Mouse (Mus musculus) kidney, embryonic 14.5 days (tissue): Measurements from ENCODE around the gene Fam198a. TPM values are rescaled to one million over a fixed set of nuclear protein-coding genes. Genes with fewer than 3 reads are reported as not detected.
A peak's percentile ranks its signal among the peaks of the same experiment; 100 is the strongest.
"Not testable (repeated sequence)": the region's sequence is repeated elsewhere in the genome, so short reads cannot be mapped to it uniquely, and the experiment has no call there.

Experiments used
- ATAC-seq: fragments of 200-750 bp; cut with Nextera tagmentation; 2 replicates; pipeline ENCODE4 v1.8.0; 2017; ENCODE audit warnings: moderate number of reproducible peaks, mild to moderate bottlenecking, moderate TSS enrichment, moderate library complexity; ENCODE audit not compliant: low FRiP score, low TSS enrichment
- H3K27ac ChIP-seq: fragments of 300-500 bp; sonication (generic); 2 replicates; pipeline ENCODE4 v1.5.1; 2014; ENCODE audit warnings: low read depth, mild to moderate bottlenecking, low read length, moderate library complexity, mixed read lengths
- H3K27me3 ChIP-seq: fragments of 300-500 bp; sonication (generic); 2 replicates; pipeline ENCODE4 v1.6.1; 2014; ENCODE audit warnings: mild to moderate bottlenecking, low read length; ENCODE audit not compliant: control insufficient read depth, insufficient read depth
- H3K36me3 ChIP-seq: fragments of 300-500 bp; sonication (generic); 2 replicates; pipeline ENCODE4 v1.6.1; 2014; ENCODE audit warnings: low read length, mixed read lengths; ENCODE audit not compliant: control insufficient read depth, insufficient read depth
- H3K4me1 ChIP-seq: fragments of 300-500 bp; sonication (generic); 2 replicates; pipeline ENCODE4 v1.6.1; 2014; ENCODE audit warnings: low read length, mixed read lengths; ENCODE audit not compliant: control insufficient read depth, insufficient read depth
- H3K4me2 ChIP-seq: fragments of 300-500 bp; sonication (generic); replicated peaks from 2 replicates; pipeline ENCODE4 v1.6.1; 2014; ENCODE audit warnings: low read depth, mild to moderate bottlenecking, low read length
- H3K4me3 ChIP-seq: fragments of 300-500 bp; sonication (generic); 2 replicates; pipeline ENCODE4 v1.5.1; 2014; ENCODE audit warnings: mild to moderate bottlenecking, low read length
- H3K9ac ChIP-seq: fragments of 300-500 bp; sonication (generic); 2 replicates; pipeline ENCODE4 v1.6.1; 2014; ENCODE audit warnings: low read depth, mild to moderate bottlenecking, low read length, moderate library complexity
- H3K9me3 ChIP-seq: fragments of 300-500 bp; sonication (generic); 2 replicates; pipeline ENCODE4 v1.6.1; 2016; ENCODE audit warnings: low read length; ENCODE audit not compliant: control insufficient read depth
- WGBS: fragments of 180-500 bp; shearing (Covaris S2); extraction: QIAGEN DNeasy Blood & Tissue Kit; methylation state at CpG from one replicate; pipeline ENCODE4 v1.1.7; 2014; 5-methylcytosine and 5-hydroxymethylcytosine counted together
- polyA plus RNA-seq: library from polyadenylated mRNA; unstranded; fragments of >200 nt; fragmentation: Nextera tagmentation; extraction: Ambion mirVana; gene quantifications from 2 replicates; pipeline ENCODE4 v1.2.1, GENCODE M21; 2014

Fam198a gene
- polyA plus RNA-seq, 1 experiment from 2014 or later = 1.0 TPM

DNA sequence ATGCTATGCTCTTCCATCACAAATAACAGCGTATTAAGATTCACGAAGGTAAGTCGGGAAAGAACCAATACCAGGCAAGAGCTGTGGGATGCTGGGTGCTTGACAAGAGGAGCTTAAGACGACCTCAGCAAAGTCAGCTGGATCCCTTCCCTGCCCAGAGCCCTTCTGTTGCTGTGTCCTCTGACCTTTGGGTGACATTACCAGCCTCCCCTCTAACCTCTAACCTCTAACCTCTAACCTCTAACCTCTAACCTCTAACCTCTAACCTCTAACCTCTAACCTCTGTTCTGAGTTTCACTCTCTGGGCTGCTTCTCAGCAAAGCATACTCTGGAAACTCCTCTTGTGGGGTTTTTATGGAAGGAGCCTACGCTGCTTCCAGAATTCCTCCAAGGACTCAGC lies 67.3 kb downstream of the Fam198a start:
- no peak overlapping the region for H3K4me2 ChIP-seq
- ATAC-seq = no peak
- no peaks in the 10 kb centered on the region for H3K4me1 ChIP-seq
- no peak overlapping the region for H3K27ac ChIP-seq
- H3K9me3 ChIP-seq = no peaks in the 10 kb centered on the region
- H3K9ac ChIP-seq = no peak overlapping the region
- no peak overlapping the region for H3K4me3 ChIP-seq
- 76% methylated on average over 5 of the region's 5 CpGs for WGBS
- H3K36me3 ChIP-seq = no peaks in the 10 kb centered on the region
- no peaks in the 10 kb centered on the region for H3K27me3 ChIP-seq

DNA sequence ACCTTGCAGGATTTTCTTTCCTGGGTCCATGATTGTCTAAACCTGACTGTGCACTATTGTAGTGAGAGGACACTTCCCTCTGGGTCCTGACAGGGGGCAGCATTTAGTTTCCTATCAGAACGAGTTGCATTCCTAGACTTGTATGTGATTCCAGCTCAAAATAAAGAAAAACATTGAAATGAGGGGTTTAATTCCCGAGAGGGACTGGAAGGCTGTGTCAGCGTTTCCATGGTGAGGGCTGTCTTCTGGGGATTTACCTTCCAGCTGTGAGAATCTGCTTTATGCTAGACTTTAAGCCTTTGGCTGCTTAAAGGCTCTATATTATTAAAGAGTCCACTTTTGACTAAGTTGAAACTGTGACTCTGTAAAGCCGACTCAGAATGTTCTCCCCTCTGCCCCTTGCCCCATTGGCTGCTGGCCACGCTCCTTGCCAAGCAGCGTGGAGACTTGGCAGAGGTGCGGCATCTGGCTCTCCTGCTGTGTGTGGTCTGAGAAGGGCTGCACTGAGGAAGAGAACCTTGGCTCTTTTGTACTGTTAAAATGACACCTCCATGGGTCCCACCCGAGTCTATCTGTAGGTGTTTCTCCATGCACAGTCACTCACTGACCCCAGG lies 68.1 kb downstream of the Fam198a start:
- Histone ChIP-seq H3K4me3 (no peak overlapping the region), H3K4me2 (no peak overlapping the region), H3K27me3 (no peaks in the 10 kb centered on the region), H3K9me3 (no peaks in the 10 kb centered on the region), H3K36me3 (no peaks in the 10 kb centered on the region), H3K4me1 (no peaks in the 10 kb centered on the region), H3K27ac (no peak overlapping the region), H3K9ac (no peak overlapping the region)
- ATAC-seq = peak; percentile 65; the same call in 1 of the 2 replicates
- 23% methylated on average over 8 of the region's 8 CpGs for WGBS

DNA sequence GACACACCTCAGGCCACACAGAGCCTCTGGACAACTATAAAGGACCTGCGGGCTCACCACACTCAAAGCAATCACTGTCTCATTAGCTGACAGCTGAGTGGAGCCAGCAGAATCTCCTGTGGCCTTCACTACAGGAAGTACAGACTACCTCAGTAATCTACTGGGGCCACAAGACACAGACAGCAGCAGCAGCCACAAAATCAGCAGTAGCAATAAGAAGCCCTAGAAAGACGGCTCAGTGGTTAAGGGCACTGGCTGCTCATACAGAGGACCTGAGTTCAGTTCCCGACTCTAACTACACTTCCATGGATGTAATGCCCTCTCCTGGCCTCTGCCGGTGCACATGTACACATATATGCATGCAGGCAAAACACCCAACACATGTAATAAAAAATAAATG lies 69.5 kb downstream of the Fam198a start:
- no peaks in the 10 kb centered on the region for H3K27me3 ChIP-seq
- no peak overlapping the region for H3K9ac ChIP-seq
- H3K27ac ChIP-seq = no peak overlapping the region
- ATAC-seq = no peak
- no peak overlapping the region for H3K4me2 ChIP-seq
- no peaks in the 10 kb centered on the region for H3K36me3 ChIP-seq
- H3K4me3 ChIP-seq = no peak overlapping the region
- no peaks in the 10 kb centered on the region for H3K9me3 ChIP-seq
- H3K4me1 ChIP-seq = no peaks in the 10 kb centered on the region
- WGBS = 91% methylated on average over 4 of the region's 4 CpGs

- H3K27me3 ChIP-seq, H3K9ac ChIP-seq, H3K4me1 ChIP-seq, H3K4me2 ChIP-seq, H3K9me3 ChIP-seq, H3K27ac ChIP-seq, ATAC-seq, H3K36me3 ChIP-seq, H3K4me3 ChIP-seq: not testable (repeated sequence)
- WGBS = 90% methylated on average over 4 of the region's 4 CpGs
Observed at GRCm38 (mm10) chr9:122021171-122021570, 70.4 kb downstream of the Fam198a start.

DNA sequence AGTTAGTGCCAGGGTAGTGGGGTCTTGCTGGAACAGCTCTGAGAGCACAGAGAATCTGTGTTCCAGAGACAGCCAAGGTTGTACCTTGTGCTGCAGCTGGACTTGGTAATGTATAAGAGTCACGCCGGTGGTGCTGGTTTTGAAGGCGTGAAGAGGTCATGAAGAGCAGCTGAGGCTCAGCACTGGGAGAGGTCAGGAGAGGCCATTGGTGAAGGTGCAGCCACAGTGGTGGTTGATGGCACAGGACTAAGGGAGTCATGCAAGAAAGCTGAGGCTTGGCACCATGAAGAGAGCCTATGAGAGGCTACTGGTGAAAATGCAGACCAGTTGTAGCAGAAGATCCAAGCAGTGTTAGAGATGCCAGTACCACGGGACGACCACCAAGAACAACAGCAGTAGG lies 70.8 kb downstream of the Fam198a start:
- H3K27me3 ChIP-seq = no peaks in the 10 kb centered on the region
- H3K4me1 ChIP-seq = 0 out of 2 replicates have a peak, but pooled peaks cover 5% of the 10 kb centered on the region
- no peak overlapping the region for H3K4me3 ChIP-seq
- no peak overlapping the region for H3K4me2 ChIP-seq
- no peak overlapping the region for H3K9ac ChIP-seq
- no peak for ATAC-seq
- no peak overlapping the region for H3K27ac ChIP-seq
- WGBS = 90% methylated on average over 5 of the region's 5 CpGs
- H3K36me3 ChIP-seq = no peaks in the 10 kb centered on the region
- no peaks in the 10 kb centered on the region for H3K9me3 ChIP-seq

DNA sequence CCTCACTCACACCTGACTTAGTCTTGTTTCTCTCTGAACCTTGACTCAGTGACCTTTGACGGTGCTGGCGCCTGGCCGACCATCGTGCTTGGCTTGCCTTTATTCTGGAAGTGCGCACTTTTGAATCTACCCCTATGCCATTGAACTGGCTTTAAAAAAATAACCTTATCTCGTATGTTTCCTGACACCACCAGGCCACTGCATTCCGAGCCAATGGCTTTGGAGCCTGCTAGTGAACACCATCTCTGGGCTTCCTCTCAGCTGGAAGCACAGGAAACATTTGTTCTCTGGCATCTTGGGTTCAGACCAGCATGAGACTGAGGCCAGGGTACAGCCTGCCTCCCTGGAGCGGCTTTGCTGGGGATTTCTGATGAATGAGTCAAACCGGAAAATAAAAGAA lies 72.0 kb downstream of the Fam198a start:
- no peak overlapping the region for H3K4me2 ChIP-seq
- H3K4me3 ChIP-seq = no peak overlapping the region
- no peaks in the 10 kb centered on the region for H3K27me3 ChIP-seq
- H3K36me3 ChIP-seq = no peaks in the 10 kb centered on the region
- H3K9me3 ChIP-seq = no peaks in the 10 kb centered on the region
- H3K4me1 ChIP-seq = 0 out of 2 replicates have a peak, but pooled peaks cover 5% of the 10 kb centered on the region
- ATAC-seq = no peak
- 68% methylated on average over 9 of the region's 9 CpGs for WGBS
- no peak overlapping the region for H3K9ac ChIP-seq
- H3K27ac ChIP-seq = no peak overlapping the region

DNA sequence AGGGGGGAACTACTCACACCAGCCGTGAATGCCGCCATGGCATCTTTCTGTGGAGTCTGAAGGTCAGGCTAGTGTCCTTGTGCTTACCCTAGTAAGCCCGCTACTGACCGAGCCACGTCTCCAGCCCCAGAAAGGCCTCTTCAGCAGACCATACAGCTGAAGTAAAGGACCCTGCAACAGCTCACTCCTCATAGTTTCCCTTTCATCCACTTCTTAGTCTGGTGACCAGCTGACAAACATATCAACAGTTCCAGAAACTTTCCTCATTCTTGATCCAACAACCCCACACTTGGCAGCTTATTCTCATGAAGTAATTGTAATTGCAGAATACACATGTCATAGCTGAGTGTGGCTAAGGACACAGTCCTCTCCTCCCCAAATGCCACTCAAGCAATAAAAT lies 73.1 kb downstream of the Fam198a start:
- H3K4me1 ChIP-seq = 0 out of 2 replicates have a peak, but pooled peaks cover 5% of the 10 kb centered on the region
- peak overlapping the region; percentile 57; the same call in 1 of the 2 replicates for H3K27ac ChIP-seq
- H3K9me3 ChIP-seq = no peaks in the 10 kb centered on the region
- no peak overlapping the region for H3K4me2 ChIP-seq
- ATAC-seq = no peak
- H3K4me3 ChIP-seq = no peak overlapping the region
- no peaks in the 10 kb centered on the region for H3K27me3 ChIP-seq
- H3K36me3 ChIP-seq = no peaks in the 10 kb centered on the region
- no peak overlapping the region for H3K9ac ChIP-seq
- 76% methylated on average over 5 of the region's 5 CpGs for WGBS

GRCm38 (mm10) chr9:122024419-122024818 lies 73.6 kb downstream of the Fam198a start:
- Histone ChIP-seq H3K4me2 (no peak overlapping the region), H3K27me3 (no peaks in the 10 kb centered on the region), H3K4me3 (no peak overlapping the region), H3K4me1 (0 out of 2 replicates have a peak, but pooled peaks cover 5% of the 10 kb centered on the region), H3K9ac (no peak overlapping the region), H3K27ac (no peak overlapping the region), H3K36me3 (no peaks in the 10 kb centered on the region), H3K9me3 (no peaks in the 10 kb centered on the region)
- no peak for ATAC-seq
- 92% methylated on average over 6 of the region's 6 CpGs for WGBS

- Histone ChIP-seq H3K9me3 (no peaks in the 10 kb centered on the region), H3K27me3 (no peaks in the 10 kb centered on the region), H3K27ac (no peak overlapping the region), H3K9ac (no peak overlapping the region), H3K4me1 (0 out of 2 replicates have a peak, but pooled peaks cover 5% of the 10 kb centered on the region), H3K4me3 (no peak overlapping the region), H3K36me3 (no peaks in the 10 kb centered on the region), H3K4me2 (no peak overlapping the region)
- WGBS = 49% methylated on average over 7 of the region's 7 CpGs
- no peak; the same call in 1 of the 2 replicates for ATAC-seq
Observed at GRCm38 (mm10) chr9:122025855-122026590, 75.2 kb downstream of the Fam198a start.
